In genomic region chr12:111425258-111425657, GRCm38 (mm10) we compare ENCODE assay signal across 9 mouse cellular contexts. TPM values are rescaled to one million over a fixed set of nuclear protein-coding genes. Genes with fewer than 3 reads are reported as not detected.
A peak's percentile ranks its signal among the peaks of the same experiment; 100 is the strongest.
DNase-seq lines count a peak whose midpoint lies in the region; ATAC-seq and TF ChIP-seq lines count a peak whose summit lies in the region.
"Had no signal": no experiment of that assay in that cellular context is flagged by ENCODE, and none has a peak within 500 bp of the region (broad histone marks: within the 10 kb centered on the region; RNA-seq: fewer than 3 reads in every experiment).

No protein-coding gene starts in this region.

- no peaks in the 10 kb centered on the region for H3K36me3 ChIP-seq in hindbrain, embryonic 15.5 days
- H3K36me3 ChIP-seq in megakaryocyte, embryonic 14.5 days (replicated peaks; ENCODE audit: low read length): peaks cover 77% of the 10 kb centered on the region
- H3K36me3 ChIP-seq: heart, embryonic 13.5 days had no signal

- ATAC-seq in frontal cortex, adult (ENCODE audit: low TSS enrichment): peak; percentile 61
- ATAC-seq in hindbrain, embryonic 15.5 days (ENCODE audit: low FRiP score, low read depth): no peak

- H3K9ac ChIP-seq in hindbrain, embryonic 15.5 days: no peak overlapping the region
- H3K9ac ChIP-seq: heart, embryonic 13.5 days had no signal

- H3K27ac ChIP-seq in cerebellum, adult 2 months (ENCODE audit: insufficient read depth, low read length): no peak overlapping the region
- no peak overlapping the region for H3K27ac ChIP-seq in hindbrain, embryonic 15.5 days (replicated peaks)
- H3K27ac ChIP-seq: heart, embryonic 13.5 days had no signal

- H3K4me1 ChIP-seq in cerebellum, adult 2 months (ENCODE audit: control insufficient read depth, insufficient read depth, low read length): no peaks in the 10 kb centered on the region
- H3K4me1 ChIP-seq in hindbrain, embryonic 15.5 days (replicated peaks): peaks cover 44% of the 10 kb centered on the region
- peaks cover 98% of the 10 kb centered on the region for H3K4me1 ChIP-seq in megakaryocyte, embryonic 14.5 days

- DNase-seq in MN1 (ENCODE audit: low spot score): peak; percentile 83
- DNase-seq in cerebellum, adult 2 months: peak; percentile 67 to 84
- peak; percentile 73 to 90 for DNase-seq in layer of hippocampus, postnatal 25 days (ENCODE audit: extremely low spot score in 1 of 2, low spot score in 1 of 2)
- DNase-seq in right cerebral cortex, postnatal 10 days (ENCODE audit: low spot score in 2 of 2): peak; percentile 81 to 87
- DNase-seq in urinary bladder, postnatal 36 days (ENCODE audit: low spot score in 2 of 2): peak; percentile 87

- 0 out of 2 replicates have a peak overlapping the region, but pooled peaks have one; percentile 18 for H3K4me2 ChIP-seq in hindbrain, embryonic 15.5 days
- H3K4me2 ChIP-seq: heart, embryonic 13.5 days had no signal

- H3K27me3 ChIP-seq in cerebellum, adult 2 months (ENCODE audit: control insufficient read depth, insufficient read depth, low read length): no peaks in the 10 kb centered on the region
- H3K27me3 ChIP-seq in hindbrain, embryonic 15.5 days: peaks cover 76% of the 10 kb centered on the region
- peaks cover 65% of the 10 kb centered on the region for H3K27me3 ChIP-seq in megakaryocyte, embryonic 14.5 days (replicated peaks)

- no peak overlapping the region for H3K4me3 ChIP-seq in cerebellum, adult 2 months (replicated peaks; ENCODE audit: insufficient read depth, low read depth, low read length)
- no peak overlapping the region for H3K4me3 ChIP-seq in hindbrain, embryonic 15.5 days
- H3K4me3 ChIP-seq in megakaryocyte, embryonic 14.5 days (replicated peaks): peak overlapping the region; percentile 80
- H3K4me3 ChIP-seq: heart, embryonic 13.5 days had no signal

- peak; percentile 78 for TF ChIP-seq CTCF in cerebellum, adult 2 months (IDR thresholded peaks at IDR 0.05; ENCODE audit: borderline replicate concordance, insufficient read depth, low read depth, low read length)

- no peaks in the 10 kb centered on the region for H3K9me3 ChIP-seq in hindbrain, embryonic 15.5 days
- H3K9me3 ChIP-seq in megakaryocyte, embryonic 14.5 days: peaks cover 11% of the 10 kb centered on the region; the same call in 1 of the 2 replicates
- H3K9me3 ChIP-seq: heart, embryonic 13.5 days had no signal

- 1% methylated on average over 15 of the region's 15 CpGs for WGBS in cerebellum, adult 2 months
- WGBS in hindbrain, embryonic 15.5 days: 4% methylated on average over 15 of the region's 15 CpGs

- TF ChIP-seq POLR2A in cerebellum, adult 2 months (IDR thresholded peaks at IDR 0.05; ENCODE audit: borderline replicate concordance, insufficient read depth, low read length): no peak

RNA-seq across cellular contexts. Expression of gene Exoc3l4, which starts 8.4 kb away (rescaled TPM):
- polyA plus RNA-seq in cerebellum, adult 2 months (2012; rRNA removed): 6.5 and 10.0 TPM in 2 replicates
- 2.2 and 2.9 TPM in 2 replicates for polyA plus RNA-seq in hindbrain, embryonic 15.5 days (2015; fragmentation: Nextera tagmentation; extraction: Ambion mirVana)
- total RNA-seq in layer of hippocampus, postnatal 25 days (2021): 1 to 10 TPM; 2.6 to 3.4 TPM
- 38.6 and 61.4 TPM in 2 replicates for polyA plus RNA-seq in megakaryocyte, embryonic 14.5 days (2012; ENCODE audit: insufficient read depth, low replicate concordance)

RNA-seq across cellular contexts. Expression of gene Tnfaip2, which starts 17.0 kb away (rescaled TPM):
- polyA plus RNA-seq in cerebellum, adult 2 months (2012; rRNA removed): 0.87 and 1.2 TPM in 2 replicates
- polyA plus RNA-seq in hindbrain, embryonic 15.5 days (2015; fragmentation: Nextera tagmentation; extraction: Ambion mirVana): 0.49 and 1.6 TPM in 2 replicates
- under 1 TPM; 0.63 to 0.81 TPM for total RNA-seq in layer of hippocampus, postnatal 25 days (2021)
- 1.1 and 11.3 TPM in 2 replicates for polyA plus RNA-seq in megakaryocyte, embryonic 14.5 days (2012; ENCODE audit: insufficient read depth, low replicate concordance)

RNA-seq across cellular contexts. Expression of gene Lbhd2, which starts 18.6 kb away (rescaled TPM):
- polyA plus RNA-seq in cerebellum, adult 2 months (2012; rRNA removed): 1.5 and 2.5 TPM in 2 replicates
- polyA plus RNA-seq in hindbrain, embryonic 15.5 days (2015; fragmentation: Nextera tagmentation; extraction: Ambion mirVana): 1.6 and 1.9 TPM in 2 replicates
- total RNA-seq in layer of hippocampus, postnatal 25 days (2021): under 1 TPM in 1 of 2 experiments, not detected in 1; 0.86 TPM
- not detected in 2 replicates for polyA plus RNA-seq in megakaryocyte, embryonic 14.5 days (2012; ENCODE audit: insufficient read depth, low replicate concordance)

RNA-seq across cellular contexts. Expression of gene Cdc42bpb, which starts 47.7 kb away (rescaled TPM):
- 176 and 177 TPM in 2 replicates for polyA plus RNA-seq in cerebellum, adult 2 months (2012; rRNA removed)
- polyA plus RNA-seq in hindbrain, embryonic 15.5 days (2015; fragmentation: Nextera tagmentation; extraction: Ambion mirVana): 41.2 and 42.4 TPM in 2 replicates
- 100 to 1,000 TPM; 107 to 117 TPM for total RNA-seq in layer of hippocampus, postnatal 25 days (2021)
- polyA plus RNA-seq in megakaryocyte, embryonic 14.5 days (2012; ENCODE audit: insufficient read depth, low replicate concordance): 113 and 131 TPM in 2 replicates
